Comparison of ENCODE assay signal across 16 mouse cellular contexts in the genomic region with DNA sequence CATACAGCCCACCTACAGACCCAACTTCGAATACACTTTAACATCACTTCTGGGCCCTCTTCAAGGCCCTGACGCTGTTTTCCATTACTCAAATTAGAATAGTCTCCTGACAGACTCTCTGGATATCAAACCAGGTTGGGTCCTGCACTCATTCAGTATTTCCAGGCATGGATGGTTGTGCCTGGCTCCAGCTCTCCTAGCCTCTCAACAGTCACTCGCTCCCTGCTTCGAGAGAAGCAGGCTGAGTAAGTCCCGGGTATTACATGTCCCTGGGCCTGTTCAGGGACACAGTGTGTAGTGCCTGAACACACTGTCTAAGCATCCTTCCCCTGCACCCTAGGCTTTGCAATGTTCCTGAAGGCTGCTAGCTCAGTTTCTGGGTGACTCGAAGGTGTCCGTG. TPM values are rescaled to one million over a fixed set of nuclear protein-coding genes. Genes with fewer than 3 reads are reported as not detected.
A peak's percentile ranks its signal among the peaks of the same experiment; 100 is the strongest.
DNase-seq lines count a peak whose midpoint lies in the region; TF ChIP-seq lines count a peak whose summit lies in the region.
"Had no signal": no experiment of that assay in that cellular context is flagged by ENCODE, and none has a peak within 500 bp of the region (broad histone marks: within the 10 kb centered on the region; RNA-seq: fewer than 3 reads in every experiment).

No protein-coding gene starts in this region.

- DNase-seq in cerebellum, adult 18-20 months, result peak; percentile 44 to 55
- no peak for DNase-seq in cerebellum, adult 8-10 months
- peak; percentile 65 for DNase-seq in cerebellum, adult 9-11 months
- DNase-seq in cerebellum, postnatal 4 days (ENCODE audit: low spot score in 2 of 2), result no peak
- no peak for DNase-seq in layer of hippocampus, adult 2 months (ENCODE audit: low spot score in 2 of 2)
- no peak for DNase-seq in layer of hippocampus, postnatal 36 days
- DNase-seq: adrenal gland, adult 2 months; adrenal gland, postnatal 10 days; adrenal gland, postnatal 25 days; embryo, embryonic 11 days had no signal

- TF ChIP-seq CTCF in layer of hippocampus, adult 2 months (conservative IDR thresholded peaks at IDR 0.05), result no peak

- peak overlapping the region; percentile 83 for H3K27ac ChIP-seq in layer of hippocampus, adult 2 months
- H3K27ac ChIP-seq: embryonic facial prominence, embryonic 13.5 days; embryonic facial prominence, embryonic 15.5 days; forebrain, embryonic 10.5 days; forebrain, embryonic 12.5 days had no signal

- H3K4me3 ChIP-seq in layer of hippocampus, adult 2 months, result no peak overlapping the region
- H3K4me3 ChIP-seq: embryonic facial prominence, embryonic 13.5 days; embryonic facial prominence, embryonic 15.5 days; erythroblast, embryonic 14.5 days; forebrain, embryonic 10.5 days; forebrain, embryonic 12.5 days had no signal

RNA-seq across cellular contexts. Expression of gene Gabbr2, which starts 14.5 kb away (rescaled TPM):
- total RNA-seq in layer of hippocampus, adult 2 months (2021), result 100 to 1,000 TPM; 203 to 223 TPM
- total RNA-seq in layer of hippocampus, postnatal 36 days (2021), result 100 to 1,000 TPM; 205 to 211 TPM
- total RNA-seq: MEL had no signal

Comparison
In these comparisons a context has a peak if more than half of its experiments do, and no peak if none do; other contexts are left out.
1. DNase-seq: peak in cerebellum, adult 18-20 months (2 of 2) and cerebellum, adult 9-11 months (single experiment); none in cerebellum, adult 8-10 months (single experiment), cerebellum, postnatal 4 days (0 of 2), layer of hippocampus, adult 2 months (0 of 2) and layer of hippocampus, postnatal 36 days (0 of 2).